In genomic region chr4:122890881-122891481, GRCm38 (mm10) we compare ENCODE assay signal across 8 mouse cellular contexts. TPM values are rescaled to one million over a fixed set of nuclear protein-coding genes. Genes with fewer than 3 reads are reported as not detected.
DNase-seq lines count a peak whose midpoint lies in the region; ATAC-seq lines count a peak whose summit lies in the region.

No protein-coding gene starts in this region.

- H3K4me2 ChIP-seq in forebrain, embryonic 12.5 days, result no peak overlapping the region
- 0 out of 2 replicates have a peak overlapping the region, but pooled peaks have one; percentile 21 for H3K4me2 ChIP-seq in heart, embryonic 14.5 days (ENCODE audit: low read length)

- 22% methylated on average over 3 of the region's 3 CpGs for WGBS in forebrain, embryonic 12.5 days
- WGBS in heart, embryonic 14.5 days, result 6% methylated on average over 3 of the region's 3 CpGs
- WGBS in macrophage (ENCODE audit: missing documents), result 87% methylated on average over 3 of the region's 3 CpGs

- no peaks in the 10 kb centered on the region for H3K36me3 ChIP-seq in forebrain, embryonic 12.5 days (replicated peaks)
- H3K36me3 ChIP-seq in heart, embryonic 14.5 days (ENCODE audit: control insufficient read depth, insufficient read depth, low read length), result no peaks in the 10 kb centered on the region
- no peaks in the 10 kb centered on the region for H3K36me3 ChIP-seq in macrophage (ENCODE audit: inconsistent target)

- no peak overlapping the region for H3K4me3 ChIP-seq in forebrain, embryonic 12.5 days (replicated peaks)
- no peak overlapping the region for H3K4me3 ChIP-seq in heart, embryonic 14.5 days (ENCODE audit: control insufficient read depth in 1 of 2, insufficient read depth in 1 of 2, low read depth in 1 of 2, low read length in 2 of 2)
- H3K4me3 ChIP-seq in macrophage (ENCODE audit: inconsistent target), result no peak overlapping the region

- H3K9ac ChIP-seq in forebrain, embryonic 12.5 days, result 0 out of 2 replicates have a peak overlapping the region, but pooled peaks have one; percentile 5
- peak overlapping the region; percentile 16; the same call in 1 of the 2 replicates for H3K9ac ChIP-seq in heart, embryonic 14.5 days (ENCODE audit: low read length)

- no peaks in the 10 kb centered on the region for H3K27me3 ChIP-seq in forebrain, embryonic 12.5 days
- H3K27me3 ChIP-seq in heart, embryonic 14.5 days (ENCODE audit: control insufficient read depth, insufficient read depth, low read length), result no peaks in the 10 kb centered on the region

- DNase-seq in urinary bladder, postnatal 25 days (ENCODE audit: low spot score), result peak; percentile 32
- no peak for DNase-seq in urinary bladder, adult 2 months (ENCODE audit: low spot score)
- peak; percentile 90 for DNase-seq in layer of hippocampus, adult 8-10 months (ENCODE audit: low spot score in 2 of 2)
- peak; percentile 66 for DNase-seq in skeletal muscle tissue, adult 2 months (ENCODE audit: low read depth, low spot score)

- peaks cover 8% of the 10 kb centered on the region for H3K4me1 ChIP-seq in forebrain, embryonic 12.5 days
- peaks cover 9 to 19% of the 10 kb centered on the region in 2 experiments for H3K4me1 ChIP-seq in heart, embryonic 14.5 days (ENCODE audit: control insufficient read depth in 2 of 2, insufficient read depth in 2 of 2, low read length in 2 of 2)

- no peaks in the 10 kb centered on the region for H3K9me3 ChIP-seq in forebrain, embryonic 12.5 days
- H3K9me3 ChIP-seq in heart, embryonic 14.5 days (ENCODE audit: control insufficient read depth, low read length), result no peaks in the 10 kb centered on the region

- H3K27ac ChIP-seq in forebrain, embryonic 12.5 days, result peak overlapping the region; percentile 14; the same call in 1 of the 2 replicates
- H3K27ac ChIP-seq in heart, embryonic 14.5 days (replicated peaks in 1 of 2; ENCODE audit: control insufficient read depth in 1 of 2, insufficient read depth in 1 of 2, low read depth in 2 of 2, low read length in 2 of 2), result peak overlapping the region; percentile 9 to 71; a peak in 3 of 4 replicates
- H3K27ac ChIP-seq in macrophage, result peak overlapping the region; percentile 93

- ATAC-seq in forebrain, embryonic 12.5 days (ENCODE audit: low FRiP score), result no peak
- ATAC-seq in heart, embryonic 14.5 days (ENCODE audit: insufficient number of reproducible peaks, insufficient read depth, low FRiP score, low read depth), result peak; percentile 14; the same call in 1 of the 2 replicates
- ATAC-seq in granulocyte monocyte progenitor cell, adult 5-6 weeks (replicated peaks; ENCODE audit: poor library complexity, severe bottlenecking), result no peak

- H3K79me2 ChIP-seq in macrophage (ENCODE audit: inconsistent target), result no peaks in the 10 kb centered on the region

RNA-seq across cellular contexts. Expression of gene Cap1, which starts 5.1 kb away (rescaled TPM):
- 129 and 179 TPM in 2 replicates for polyA plus RNA-seq in urinary bladder, adult 2 months (2012; rRNA removed)
- 28.1 and 44.4 TPM in 2 replicates for polyA plus RNA-seq in forebrain, embryonic 12.5 days (2016; fragmentation: Nextera tagmentation; extraction: Ambion mirVana)
- 47.2 and 48.6 TPM in 2 replicates for polyA plus RNA-seq in heart, embryonic 14.5 days (2014; fragmentation: Nextera tagmentation; extraction: Ambion mirVana)
- 100 to 1,000 TPM; 280 to 333 (median 312) TPM for total RNA-seq in layer of hippocampus, adult 8-10 months (2022)
- total RNA-seq in macrophage (2018; cell fraction: chromatin; rRNA removed), result 100 to 1,000 TPM; 120 to 324 (median 283) TPM
- total RNA-seq in macrophage (2018; cell fraction: cytosol; rRNA removed), result 100 to 1,000 TPM; 401 to 516 (median 457) TPM
- 100 to 1,000 TPM; 151 to 403 (median 238) TPM for total RNA-seq in macrophage (2018; cell fraction: nucleus; rRNA removed)
- polyA plus RNA-seq in macrophage (2018), result 402 to 842 TPM (median 678 TPM) in 3 replicates
- total RNA-seq in granulocyte monocyte progenitor cell, adult 5-6 weeks (2014; fragmentation: Nextera tagmentation), result 122 and 132 TPM in 2 replicates
- total RNA-seq in granulocyte monocyte progenitor cell, adult 5-6 weeks (2017), result 132 and 157 TPM in 2 replicates

RNA-seq across cellular contexts. Expression of gene Ppt1, which starts 54.9 kb away (rescaled TPM):
- 85.3 and 85.8 TPM in 2 replicates for polyA plus RNA-seq in urinary bladder, adult 2 months (2012; rRNA removed)
- polyA plus RNA-seq in forebrain, embryonic 12.5 days (2016; fragmentation: Nextera tagmentation; extraction: Ambion mirVana), result 69.4 and 70.1 TPM in 2 replicates
- 69.3 and 74.3 TPM in 2 replicates for polyA plus RNA-seq in heart, embryonic 14.5 days (2014; fragmentation: Nextera tagmentation; extraction: Ambion mirVana)
- 100 to 1,000 TPM in 3 of 4 experiments, 10 to 100 TPM in 1; 91.5 to 118 (median 113) TPM for total RNA-seq in layer of hippocampus, adult 8-10 months (2022)
- 100 to 1,000 TPM in 3 of 26 experiments, 10 to 100 TPM in 23; 14.0 to 115 (median 57.6) TPM for total RNA-seq in macrophage (2018; cell fraction: chromatin; rRNA removed)
- 100 to 1,000 TPM in 3 of 26 experiments, 10 to 100 TPM in 23; 67.6 to 105 (median 84.7) TPM for total RNA-seq in macrophage (2018; cell fraction: cytosol; rRNA removed)
- 100 to 1,000 TPM in 5 of 26 experiments, 10 to 100 TPM in 21; 24.1 to 159 (median 86.1) TPM for total RNA-seq in macrophage (2018; cell fraction: nucleus; rRNA removed)
- 97.1 to 164 TPM (median 112 TPM) in 3 replicates for polyA plus RNA-seq in macrophage (2018)
- total RNA-seq in granulocyte monocyte progenitor cell, adult 5-6 weeks (2014; fragmentation: Nextera tagmentation), result 59.3 and 67.4 TPM in 2 replicates
- 79.1 and 80.1 TPM in 2 replicates for total RNA-seq in granulocyte monocyte progenitor cell, adult 5-6 weeks (2017)

Comparison
In these comparisons a context has a peak if more than half of its experiments do, and no peak if none do; other contexts are left out.
1. H3K27ac ChIP-seq: peak in every context shown above with its lines; median percentile 93 in macrophage; 40 in heart, embryonic 14.5 days; 14 in forebrain, embryonic 12.5 days.